Mouse (Mus musculus): ENCODE results near the gene Atrnl1.

DNA sequence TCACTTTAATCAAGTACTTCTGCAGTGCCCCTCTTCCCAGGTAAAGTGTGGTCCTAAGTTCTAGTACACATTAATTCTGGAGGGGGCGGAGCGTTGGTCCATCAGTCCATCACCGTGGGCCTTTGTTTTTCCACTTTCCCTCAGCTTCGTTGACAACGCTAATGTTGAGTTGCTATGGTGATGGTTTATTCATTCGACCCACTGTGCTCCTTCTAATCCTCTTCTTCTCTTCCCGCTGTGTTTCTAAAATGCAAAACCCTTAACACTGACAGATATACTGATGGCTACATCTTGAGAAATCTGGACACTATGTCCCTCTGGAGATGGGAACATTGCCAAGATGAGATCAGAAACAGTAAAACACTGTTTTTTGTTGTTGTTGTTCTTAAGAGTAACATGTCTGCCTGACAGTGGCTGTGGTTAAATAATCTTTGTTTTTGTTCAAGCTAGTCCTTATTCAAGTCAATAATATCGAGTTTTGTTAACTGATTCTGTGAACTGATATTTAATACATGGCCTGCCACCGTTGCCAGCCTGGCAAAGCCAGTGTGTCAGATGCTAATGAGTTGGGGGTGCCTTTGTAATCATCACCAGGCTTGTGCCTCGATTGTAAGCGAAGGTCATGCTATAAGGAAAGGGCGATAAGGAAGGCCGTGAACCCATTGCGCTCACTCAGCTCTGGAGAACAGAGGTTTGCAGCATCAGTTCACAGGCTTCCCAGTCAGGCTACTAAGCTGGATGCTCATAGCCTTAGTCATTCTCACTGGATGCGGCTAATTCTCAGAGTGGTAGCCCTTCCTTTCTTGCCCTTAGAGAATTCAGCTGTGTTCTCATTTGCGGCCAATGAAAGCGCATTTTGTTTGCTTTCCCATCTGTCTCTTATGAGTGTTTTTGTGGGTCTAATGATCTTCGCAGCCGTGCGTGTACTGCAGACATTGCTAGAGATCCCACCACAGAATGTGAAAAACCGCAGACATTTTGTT, 375.4 kb downstream of the Atrnl1 start:
- no peak for TF ChIP-seq POLR2A (IDR thresholded peaks at IDR 0.05; ENCODE audit: borderline replicate concordance, extremely low read depth, low read depth, low read length)
- no peak for TF ChIP-seq CTCF (IDR thresholded peaks at IDR 0.05; ENCODE audit: insufficient read depth, low read length)
